Mouse (Mus musculus): ENCODE results near the gene Ambra1. TPM values are rescaled to one million over a fixed set of nuclear protein-coding genes. Genes with fewer than 3 reads are reported as not detected.
"Not testable (repeated sequence)": the region's sequence is repeated elsewhere in the genome, so short reads cannot be mapped to it uniquely, and the experiment has no call there.

Gene Ambra1
- 10 to 100 TPM; 32.1 to 34.2 TPM for total RNA-seq (2021)
- long read RNA-seq, experiment 1, full-length matches to known transcripts = 9 of 20 reads
- long read RNA-seq, experiment 1, partial matches to known transcripts = 7 of 20 reads
- long read RNA-seq, experiment 1, other reads (novel, unspliced or antisense) = 4 of 20 reads
- long read RNA-seq, experiment 2, full-length matches to known transcripts = 2 of 18 reads
- long read RNA-seq, experiment 2, partial matches to known transcripts = 16 of 18 reads
- long read RNA-seq, experiment 2, other reads (novel, unspliced or antisense) = 0 of 18 reads

DNA sequence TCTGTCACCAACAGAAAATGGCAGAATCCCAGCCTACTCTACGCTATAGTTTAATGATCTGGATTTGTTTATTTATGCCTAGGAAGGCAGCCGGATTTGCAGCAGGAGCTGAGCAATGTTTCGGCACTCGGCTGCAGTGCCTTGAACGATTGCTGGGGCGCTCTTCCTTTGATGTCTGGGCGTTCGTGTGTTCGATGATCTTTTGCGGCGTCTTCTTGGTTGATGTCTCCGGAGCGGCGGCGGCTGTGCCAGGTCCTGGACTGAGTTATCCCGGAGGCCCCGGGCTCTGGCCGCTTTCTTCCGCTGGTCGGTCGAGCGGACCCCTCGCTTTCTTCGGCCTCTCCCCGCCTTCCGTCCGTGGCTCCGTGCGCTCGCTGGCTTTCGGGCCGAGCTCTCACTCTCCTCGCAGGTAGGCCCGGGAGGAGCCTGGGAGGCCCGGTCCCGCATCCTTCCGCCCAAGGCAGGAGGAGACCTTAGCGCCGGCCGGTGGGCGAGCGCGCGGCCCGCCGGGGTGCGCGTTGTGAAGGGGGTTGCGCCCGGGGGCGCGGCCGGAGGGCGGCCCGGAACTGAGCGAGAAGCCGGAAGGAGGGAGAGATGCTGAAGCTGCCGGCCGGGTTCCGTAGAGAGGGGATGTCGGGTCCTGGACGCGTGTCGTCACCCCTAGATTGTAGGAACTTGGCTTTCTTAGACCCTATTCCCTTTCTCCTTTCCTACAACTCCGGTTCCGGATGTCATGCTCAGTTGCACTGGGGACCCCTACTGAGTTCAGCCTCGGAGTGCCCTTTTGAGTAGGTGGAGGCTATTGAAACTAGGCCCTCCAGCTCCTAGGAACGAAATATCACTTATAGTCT is at the start of gene Ambra1:
Gene Ambra1, plus strand, starts transcription at position 164 of the 851 bp plus-strand sequence.
- peak; percentile 69 to 81 for DNase-seq (ENCODE audit: low spot score in 2 of 2)

DNA sequence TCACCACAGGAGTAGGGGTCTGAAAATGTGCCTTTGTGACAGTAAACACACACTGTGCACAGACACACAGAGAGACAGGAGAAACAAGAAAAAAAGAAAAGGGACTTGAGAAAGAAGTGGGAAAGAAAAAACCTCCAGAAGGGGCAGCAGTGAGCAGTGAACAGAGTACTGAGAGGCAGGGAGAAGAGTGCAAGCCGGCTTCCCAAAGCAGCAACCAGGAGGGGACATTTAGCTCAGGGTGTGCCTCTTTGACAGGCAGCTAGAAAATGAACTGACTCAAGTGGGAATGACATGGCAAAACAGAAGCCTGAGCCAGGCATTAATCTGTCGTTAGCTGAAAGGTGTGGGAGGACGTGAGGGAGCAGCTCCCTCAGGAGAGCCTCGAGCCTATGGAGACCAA is 47.1 kb upstream of the Ambra1 start:
- no peak for DNase-seq (ENCODE audit: low spot score in 2 of 2)

- DNase-seq (ENCODE audit: low spot score in 2 of 2) = no peak
Observed at GRCm38 (mm10) chr2:91683919-91684318, 46.0 kb upstream of the Ambra1 start.

DNA sequence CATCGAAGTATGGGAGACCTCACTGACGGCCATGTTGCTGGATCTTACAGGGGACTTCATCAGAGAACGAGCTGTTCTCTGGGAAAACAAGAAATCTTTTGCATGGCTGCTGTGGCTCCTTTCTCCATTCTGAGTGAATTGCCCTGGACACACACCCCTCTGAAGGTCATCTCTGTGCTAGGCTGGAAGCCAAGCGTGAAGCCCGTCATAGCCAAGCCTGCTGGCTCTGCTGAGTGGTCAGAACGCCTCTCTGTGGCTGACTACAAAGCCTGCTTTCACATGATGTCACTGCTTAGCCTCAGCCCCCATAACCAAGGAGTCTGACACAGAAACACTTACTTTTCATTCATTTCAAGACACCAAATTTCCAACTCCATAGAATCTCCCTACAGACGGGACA is 40.5 kb upstream of the Ambra1 start:
- DNase-seq (ENCODE audit: low spot score in 2 of 2) = peak; percentile 43 to 58

GRCm38 (mm10) chr2:91695436-91696224 is 34.3 kb upstream of the Ambra1 start:
- DNase-seq (ENCODE audit: low spot score in 2 of 2) = no peak

GRCm38 (mm10) chr2:91696225-91696590 is 33.7 kb upstream of the Ambra1 start:
- no peak for DNase-seq (ENCODE audit: low spot score in 2 of 2)

- no peak for DNase-seq (ENCODE audit: low spot score in 2 of 2)
Observed at GRCm38 (mm10) chr2:91699225-91699624, 30.7 kb upstream of the Ambra1 start.

GRCm38 (mm10) chr2:91701366-91701765 is 28.6 kb upstream of the Ambra1 start:
- no peak for DNase-seq (ENCODE audit: low spot score in 2 of 2)

DNA sequence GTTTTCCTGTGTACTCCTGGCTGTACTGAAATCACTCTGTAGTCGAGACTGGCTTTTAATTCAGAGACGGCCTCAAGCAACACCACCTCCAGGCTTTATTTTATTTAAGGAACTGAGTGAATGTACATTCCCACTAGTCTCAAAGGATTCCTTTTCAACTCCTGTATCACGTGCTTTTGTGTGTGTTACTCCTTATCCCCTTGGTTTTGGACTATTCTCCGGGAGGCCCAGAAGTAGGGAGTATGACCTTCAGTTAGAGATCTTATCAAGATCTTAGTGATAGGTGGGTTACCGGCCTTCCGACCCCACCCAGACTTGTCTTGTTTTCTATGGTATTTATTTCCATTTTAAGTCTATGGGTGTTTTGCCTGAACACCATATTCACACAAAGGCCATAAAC is 24.2 kb upstream of the Ambra1 start:
- DNase-seq (ENCODE audit: low spot score in 2 of 2) = no peak

- no peak for DNase-seq (ENCODE audit: low spot score in 2 of 2)
Observed at GRCm38 (mm10) chr2:91706456-91706855, 23.5 kb upstream of the Ambra1 start.

- no peak for DNase-seq (ENCODE audit: low spot score in 2 of 2)
Observed at GRCm38 (mm10) chr2:91708361-91708760, 21.6 kb upstream of the Ambra1 start.

- DNase-seq (ENCODE audit: low spot score in 2 of 2) = peak; percentile 94
Observed at GRCm38 (mm10) chr2:91710272-91711234, 19.4 kb upstream of the Ambra1 start, which contains the start of the genes Atg13 and Harbi1. Gene Atg13, minus strand, starts transcription at chr2:91710576. Gene Harbi1, plus strand, starts transcription at chr2:91710852.

DNA sequence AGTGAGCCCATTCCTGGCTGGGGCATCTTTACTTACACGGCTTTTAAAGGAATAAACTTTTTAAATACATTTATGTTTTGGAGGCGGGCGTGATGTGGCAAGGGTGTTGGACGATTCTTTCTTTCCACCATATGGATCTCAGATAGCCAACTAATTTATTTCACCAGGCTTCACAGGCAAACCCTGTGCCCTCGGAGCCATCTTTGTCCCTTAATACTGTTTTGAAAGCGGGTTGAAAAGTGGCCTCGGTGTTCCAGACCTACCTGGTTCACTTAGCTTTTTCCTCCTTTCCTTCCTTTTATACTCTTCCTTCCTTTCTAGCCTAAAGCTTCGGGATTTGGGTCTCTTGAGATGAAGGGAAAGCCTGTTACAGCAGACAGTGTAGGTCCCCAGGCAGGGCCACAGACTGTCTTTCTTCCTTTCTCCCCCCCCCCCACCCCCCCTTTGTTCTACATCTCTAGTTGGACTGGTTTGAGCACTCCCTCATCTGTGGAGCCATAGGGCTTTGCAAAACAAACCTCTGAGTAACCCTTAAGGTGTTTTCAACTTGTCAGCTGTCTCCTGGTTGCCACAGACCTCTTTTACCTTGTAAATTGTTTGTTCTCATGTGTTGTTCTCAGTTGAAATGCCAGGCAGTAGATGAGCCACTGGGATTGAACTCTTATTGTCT is 18.5 kb upstream of the Ambra1 start:
- DNase-seq (ENCODE audit: low spot score in 2 of 2) = no peak

DNA sequence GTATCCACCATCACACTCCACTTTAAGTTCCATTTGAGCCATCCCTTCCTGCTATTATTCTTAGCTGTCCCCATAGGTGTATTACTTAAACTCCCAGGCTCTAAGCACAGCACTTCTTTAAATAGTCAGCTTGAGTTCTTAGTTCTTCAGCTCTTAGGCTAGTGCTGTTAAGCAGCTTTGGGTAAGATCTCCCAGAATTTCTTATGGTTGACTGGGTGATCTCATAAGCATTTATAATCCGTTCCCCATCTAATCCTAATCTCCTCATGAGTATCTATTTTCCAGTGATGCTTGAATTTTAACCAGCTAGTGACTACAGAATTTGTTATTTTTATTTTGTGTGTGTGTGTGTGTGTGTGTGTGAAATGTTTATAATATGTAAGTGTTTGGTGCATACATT is 15.0 kb upstream of the Ambra1 start:
- no peak for DNase-seq (ENCODE audit: low spot score in 2 of 2)

DNA sequence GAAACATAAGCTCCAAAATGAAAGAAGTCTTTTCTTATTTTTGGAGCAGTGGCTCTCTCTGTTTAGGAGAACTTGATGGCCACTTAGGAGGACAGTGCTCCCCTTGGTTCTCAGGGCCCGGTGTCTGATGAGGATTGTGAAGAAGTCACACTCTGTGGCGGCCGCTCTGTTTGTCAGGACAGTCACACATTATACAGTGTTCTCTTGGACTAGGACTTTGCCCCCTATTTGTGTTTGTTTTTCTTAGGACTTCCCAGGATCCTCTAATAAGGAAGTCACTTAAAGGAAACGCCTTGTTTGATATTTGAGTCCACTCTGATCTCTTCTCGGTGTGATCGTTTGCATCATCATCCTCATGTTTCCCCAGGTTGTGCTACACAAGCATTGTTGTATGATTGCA is 11.7 kb upstream of the Ambra1 start:
- no peak for DNase-seq (ENCODE audit: low spot score in 2 of 2)

DNA sequence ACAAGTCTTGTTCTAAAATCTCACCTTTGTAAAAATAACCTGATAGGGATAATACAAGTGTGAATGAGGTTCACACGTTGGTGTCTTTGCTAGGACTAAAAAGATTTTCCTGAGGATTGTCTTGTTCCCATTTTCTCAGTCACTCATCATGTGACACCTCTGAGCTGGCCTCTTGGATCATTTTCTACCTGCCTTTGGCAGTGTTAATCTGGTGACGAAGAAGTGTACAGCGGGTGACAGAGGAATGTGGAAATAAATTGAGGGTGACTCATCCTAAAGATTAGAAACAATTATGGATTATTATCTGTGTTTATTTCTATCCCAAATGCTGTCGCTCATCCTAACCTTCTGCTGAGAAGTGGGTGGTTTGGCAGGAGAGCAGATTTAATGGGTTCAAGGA is 6.6 kb upstream of the Ambra1 start:
- DNase-seq (ENCODE audit: low spot score in 2 of 2) = no peak

DNA sequence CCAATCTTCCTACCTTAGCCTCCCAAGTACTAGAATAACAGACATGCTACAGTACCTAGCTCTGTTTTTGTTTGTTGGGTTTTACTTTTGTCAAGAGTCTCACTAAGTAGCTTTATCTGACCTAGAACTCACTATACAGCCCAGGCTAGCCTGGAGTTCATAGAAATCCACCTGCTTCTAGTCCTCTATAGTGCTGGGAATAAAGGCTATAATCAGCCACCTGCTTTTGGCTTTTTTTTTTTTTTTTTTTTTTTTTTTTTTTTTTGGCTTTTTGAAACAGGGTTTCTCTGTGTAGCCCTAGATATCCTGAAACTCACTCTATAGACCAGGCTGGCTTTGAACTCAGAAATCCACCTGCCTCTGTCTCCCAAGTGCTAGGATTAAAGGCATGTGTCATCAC is 6.0 kb upstream of the Ambra1 start:
- no peak for DNase-seq (ENCODE audit: low spot score in 2 of 2)

- no peak for DNase-seq (ENCODE audit: low spot score in 2 of 2)
Observed at GRCm38 (mm10) chr2:91724716-91725115, 5.2 kb upstream of the Ambra1 start.

DNA sequence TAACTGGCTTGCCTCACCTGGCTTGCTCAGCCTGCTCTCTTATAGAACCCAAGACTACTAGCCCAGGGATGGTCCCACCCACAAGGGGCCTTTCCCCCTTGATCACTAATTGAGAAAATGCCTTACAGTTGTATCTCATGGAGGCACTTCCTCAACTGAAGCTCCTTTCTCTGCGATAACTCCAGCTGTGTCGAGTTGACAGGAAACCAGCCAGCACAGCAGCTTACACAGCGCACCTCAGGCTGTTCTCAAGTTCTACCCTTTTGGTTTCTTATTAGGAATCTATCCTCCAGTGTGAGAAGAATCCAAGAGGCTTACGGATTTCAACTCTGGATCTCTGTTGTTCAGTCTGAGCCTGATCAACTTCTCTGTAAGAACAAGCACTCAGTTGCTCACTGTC is 4.5 kb upstream of the Ambra1 start:
- DNase-seq (ENCODE audit: low spot score in 2 of 2) = not testable (repeated sequence)

DNA sequence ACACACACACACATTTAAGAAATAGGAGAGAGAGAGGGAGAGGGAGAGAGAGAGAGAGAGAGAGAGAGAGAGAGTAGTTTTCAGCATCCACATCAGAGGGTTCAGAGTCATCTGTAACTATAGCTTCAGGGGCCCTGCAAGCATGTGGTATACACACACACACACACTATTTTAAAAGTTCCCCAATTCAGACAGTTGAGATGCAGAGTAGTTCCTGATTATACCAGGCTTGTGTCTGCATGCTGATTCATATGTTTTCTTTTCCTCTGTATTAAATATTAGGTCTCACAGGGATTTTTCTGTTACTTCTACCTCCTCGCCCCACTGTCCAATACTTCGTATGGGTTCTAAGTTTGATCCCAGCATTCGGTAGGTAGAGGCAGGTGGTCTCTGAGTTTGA is 2.9 kb upstream of the Ambra1 start:
- no peak for DNase-seq (ENCODE audit: low spot score in 2 of 2)

Data from adrenal gland, adult 18-20 months (tissue).